Mouse (Mus musculus) spleen, postnatal 36 days (tissue): ENCODE results near the gene Mxi1.
A peak's percentile ranks its signal among the peaks of the same experiment; 100 is the strongest.

Source experiments
- DNase-seq, 2 experiments: peaks; one replicate each; pipeline ENCODE4 v3.0.0; 2022; ENCODE audit warnings: low spot score in 2 of 2, mixed read lengths in 1 of 2

Mxi1 gene

DNA sequence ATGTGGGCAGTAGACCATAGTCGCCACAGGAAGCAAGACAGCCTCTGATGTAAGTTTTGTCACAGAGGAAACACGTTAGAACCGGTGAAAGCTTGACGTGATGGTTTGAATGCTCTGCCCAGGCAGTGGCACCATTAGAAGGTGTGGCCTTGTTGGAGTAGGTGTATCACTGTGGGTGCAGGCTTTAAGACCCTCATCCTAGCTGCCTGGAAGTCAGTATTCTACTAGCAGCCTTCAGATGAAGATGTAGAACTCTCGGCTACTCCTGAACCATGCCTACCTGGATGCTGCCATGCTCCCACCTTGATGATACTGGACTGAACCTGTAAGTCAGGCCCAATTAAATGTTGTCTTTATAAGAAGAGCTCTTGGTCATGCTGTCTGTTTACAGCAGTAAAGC is 85.5 kb downstream of the Mxi1 start:
- peak in 1 of 2 experiments; percentile 27 for DNase-seq

DNA sequence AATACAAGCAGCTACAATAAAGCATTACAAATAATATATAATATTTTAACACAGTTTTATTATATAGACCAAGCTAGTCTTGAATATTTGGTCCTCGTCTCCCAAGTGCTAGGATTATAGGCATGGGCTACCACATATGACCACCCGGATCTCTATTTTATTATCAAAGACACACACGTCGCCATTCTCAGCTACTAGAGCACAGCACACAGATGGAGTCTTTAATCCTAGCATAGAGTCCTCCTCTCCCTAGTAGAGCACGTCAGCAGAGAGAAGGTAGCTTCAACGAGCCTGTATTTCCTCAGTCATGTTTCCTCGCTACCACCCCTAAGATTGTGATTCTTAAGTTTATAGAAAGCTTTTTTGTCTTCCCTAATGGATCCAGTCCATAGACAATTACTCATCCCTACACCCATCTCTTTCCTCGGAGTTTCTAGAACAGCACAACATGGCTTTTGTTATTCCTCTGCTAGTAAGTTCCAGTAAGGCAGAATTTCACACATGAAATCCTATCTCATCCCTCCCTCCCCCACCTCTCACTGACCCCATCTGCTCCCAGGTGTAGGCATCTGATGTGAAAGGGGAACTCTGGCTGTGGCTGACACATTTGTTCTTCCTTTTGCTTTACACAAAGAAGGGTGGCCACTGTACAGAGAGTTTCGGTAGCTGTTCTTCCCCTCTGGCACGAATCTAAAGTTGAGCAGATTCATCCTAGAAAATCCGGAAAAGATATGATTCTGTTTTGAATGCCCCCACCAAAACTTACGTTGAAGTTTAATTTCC is 87.3 kb downstream of the Mxi1 start:
- DNase-seq = peak in 1 of 2 experiments; percentile 19

DNA sequence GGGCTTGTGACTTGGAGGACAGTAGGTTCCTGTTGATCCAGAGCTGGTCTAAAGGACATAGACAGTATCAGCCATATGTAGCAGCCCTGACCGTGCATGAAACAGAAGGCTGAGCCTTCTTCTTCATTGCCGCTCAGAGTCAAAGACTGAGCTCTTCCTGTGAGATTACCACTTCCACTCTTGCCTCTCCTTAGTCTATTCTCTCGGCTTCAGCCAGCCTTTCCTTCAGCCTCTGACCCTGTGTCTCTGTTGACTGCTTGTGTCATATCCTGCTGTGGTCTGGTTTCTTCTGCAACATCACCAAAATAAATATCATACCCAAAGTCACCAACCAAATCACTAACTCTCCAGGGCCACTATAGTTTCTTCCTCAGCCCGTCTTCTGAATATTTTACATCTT is 88.9 kb downstream of the Mxi1 start:
- DNase-seq = no peak

DNA sequence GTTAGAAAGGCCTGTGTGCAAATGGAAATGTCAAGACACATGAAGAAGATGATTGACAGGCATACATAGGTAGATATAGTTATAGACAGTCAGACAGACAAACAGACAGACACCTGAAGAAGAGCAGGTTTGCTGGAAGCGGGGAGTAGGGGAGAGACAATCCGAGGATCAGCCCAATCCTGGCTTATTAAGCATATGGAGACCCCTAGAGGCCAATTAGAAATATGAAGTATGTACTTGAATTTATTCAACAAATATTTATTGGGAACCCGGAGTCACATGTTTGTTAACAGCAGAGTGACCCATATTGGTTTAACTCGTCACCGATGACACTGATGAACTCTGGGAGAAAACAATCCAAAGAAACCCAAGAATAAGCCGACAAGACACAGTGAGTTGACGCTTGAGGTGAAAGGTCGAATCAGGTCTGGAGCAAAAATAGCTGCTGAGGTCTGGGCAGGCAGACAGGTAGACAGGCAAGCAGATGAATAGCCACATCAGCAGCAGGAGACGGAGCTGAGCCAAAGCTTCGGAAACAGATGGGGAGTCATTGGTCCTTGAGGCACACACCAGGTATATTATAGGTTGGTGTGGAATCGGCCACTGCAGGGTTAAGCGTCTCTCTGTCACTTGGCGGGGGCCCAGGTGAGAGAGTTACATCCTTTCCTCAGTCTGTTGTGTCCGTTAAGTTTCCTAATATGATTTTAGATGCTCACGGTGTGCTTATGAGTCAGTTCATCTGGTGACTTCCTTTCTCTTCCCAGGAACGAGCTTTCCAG is 90.2 kb downstream of the Mxi1 start:
- no peak for DNase-seq

DNA sequence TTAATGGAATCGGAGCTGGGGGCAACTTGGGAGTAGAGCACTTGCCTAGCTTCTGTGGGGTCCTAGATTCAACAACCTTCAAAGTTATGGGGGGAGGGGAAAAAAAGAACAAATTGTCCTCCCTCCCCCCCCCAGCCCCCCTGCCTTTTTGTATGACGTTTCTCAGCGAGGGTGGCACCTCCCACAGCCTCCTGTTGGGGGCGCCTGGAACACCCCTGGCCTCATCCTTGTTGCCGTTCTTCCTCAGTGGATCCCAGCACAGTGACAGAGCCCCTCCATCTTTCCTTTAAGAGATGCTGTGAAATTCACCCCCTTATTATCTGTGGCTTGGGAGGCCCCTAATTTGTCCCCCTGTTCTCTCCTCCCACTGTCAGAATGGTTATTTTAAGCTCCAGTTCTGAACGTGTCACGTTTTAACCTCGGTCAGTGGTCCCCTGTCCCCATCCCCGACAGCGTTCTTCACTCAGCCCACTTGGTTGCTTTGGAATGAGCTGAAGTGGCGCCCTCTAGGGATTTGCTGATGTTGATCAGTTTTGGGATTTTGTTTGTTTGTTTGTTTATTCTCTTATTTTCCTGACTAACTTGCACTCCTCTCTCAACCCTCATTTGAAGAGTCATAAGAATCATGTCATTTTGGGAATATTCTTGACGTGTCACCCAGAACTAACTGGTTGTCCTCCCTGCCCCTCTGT is 92.6 kb downstream of the Mxi1 start:
- no peak for DNase-seq

DNA sequence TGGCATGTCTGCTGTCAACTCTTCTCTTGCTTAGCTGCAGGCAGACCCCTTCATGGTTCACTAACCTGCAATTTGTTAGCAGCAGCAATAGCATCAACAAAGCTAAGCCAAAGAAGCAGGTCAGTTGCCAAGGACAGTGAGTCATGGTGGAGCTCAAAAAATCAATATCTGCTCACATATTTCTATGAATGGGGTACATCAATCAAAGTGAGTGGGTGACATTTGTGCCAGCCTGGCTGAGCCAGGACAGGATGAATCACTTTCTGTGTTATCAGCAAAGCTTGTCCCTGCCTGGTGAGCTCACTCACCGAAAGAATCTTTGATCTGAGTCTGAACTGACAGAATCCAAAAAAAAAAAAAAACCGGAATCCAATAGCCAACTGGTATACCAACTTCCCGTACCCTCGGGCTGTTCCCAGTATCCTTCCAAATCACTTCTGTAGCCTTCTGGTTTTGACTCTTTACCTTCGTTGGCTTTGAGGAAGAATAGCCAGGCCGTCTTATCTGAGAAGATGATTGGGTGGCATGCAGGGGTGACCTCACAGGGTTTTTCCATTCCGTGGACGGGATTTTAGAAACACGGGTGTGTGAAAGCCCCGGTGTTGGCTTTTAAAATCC is 94.0 kb downstream of the Mxi1 start:
- no peak for DNase-seq

DNA sequence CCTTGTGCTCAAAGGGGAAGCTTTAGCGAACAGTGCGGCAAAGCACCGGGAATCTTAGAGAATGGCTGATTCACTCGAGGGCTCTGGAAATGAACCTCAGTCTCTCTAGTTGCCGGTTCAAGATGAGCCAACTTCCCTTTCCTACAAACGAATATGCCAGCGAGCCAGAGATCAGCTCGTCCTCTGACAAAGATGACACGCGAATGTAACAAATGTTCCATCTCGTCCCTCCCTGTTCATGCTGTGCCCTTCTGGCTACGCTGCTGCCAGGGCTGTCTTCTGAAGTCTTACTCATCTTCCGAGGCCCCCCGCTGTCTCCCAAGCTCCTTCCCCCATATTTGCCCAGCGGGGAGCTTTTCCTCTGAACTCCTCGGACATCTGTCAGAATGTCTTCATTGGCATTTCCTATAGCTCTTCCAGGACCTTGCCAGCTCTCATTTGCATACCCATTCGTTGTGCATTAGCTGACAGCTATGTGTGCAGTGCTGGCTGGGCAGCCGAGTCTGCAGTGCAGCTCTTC is 94.6 kb downstream of the Mxi1 start:
- DNase-seq = no peak

DNA sequence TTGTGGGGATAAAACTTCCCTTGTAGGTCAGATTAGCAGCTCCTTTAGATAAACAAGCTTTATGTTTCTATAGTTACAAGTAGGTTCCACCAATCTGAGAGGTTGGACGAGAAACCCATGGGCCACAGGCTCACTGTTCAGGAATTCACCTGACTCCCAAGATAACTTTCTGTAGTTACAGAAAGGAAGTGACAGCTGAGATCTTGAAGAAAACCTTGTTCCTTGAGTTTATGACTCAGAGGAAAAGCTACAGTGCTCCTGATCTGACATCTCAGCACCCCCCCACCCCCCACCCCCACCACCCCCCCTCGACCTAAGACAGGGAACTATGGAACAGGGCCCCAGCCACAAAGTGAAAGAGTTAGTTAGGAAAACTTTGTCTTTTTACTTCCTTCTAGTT is 95.5 kb downstream of the Mxi1 start:
- DNase-seq = no peak

DNA sequence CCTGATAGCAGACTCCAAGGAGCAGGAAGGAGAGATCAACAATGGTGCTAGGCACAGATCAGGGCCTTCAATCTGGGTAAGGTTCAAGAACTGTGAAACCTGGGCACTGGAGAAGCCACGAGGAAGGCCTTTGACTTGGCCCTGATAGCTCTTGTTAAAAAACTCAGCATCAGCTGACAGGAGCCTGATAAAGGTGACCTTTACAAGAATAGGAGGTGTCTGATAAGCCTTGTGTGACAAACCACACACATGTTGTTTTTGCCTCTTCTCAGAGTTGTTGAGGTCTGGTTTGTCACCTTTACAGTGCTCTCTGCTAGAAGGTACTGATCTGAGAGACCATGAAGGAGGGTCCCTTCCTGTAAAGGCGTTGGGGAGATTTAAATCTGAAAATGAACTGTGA is 97.0 kb downstream of the Mxi1 start:
- DNase-seq = no peak

DNA sequence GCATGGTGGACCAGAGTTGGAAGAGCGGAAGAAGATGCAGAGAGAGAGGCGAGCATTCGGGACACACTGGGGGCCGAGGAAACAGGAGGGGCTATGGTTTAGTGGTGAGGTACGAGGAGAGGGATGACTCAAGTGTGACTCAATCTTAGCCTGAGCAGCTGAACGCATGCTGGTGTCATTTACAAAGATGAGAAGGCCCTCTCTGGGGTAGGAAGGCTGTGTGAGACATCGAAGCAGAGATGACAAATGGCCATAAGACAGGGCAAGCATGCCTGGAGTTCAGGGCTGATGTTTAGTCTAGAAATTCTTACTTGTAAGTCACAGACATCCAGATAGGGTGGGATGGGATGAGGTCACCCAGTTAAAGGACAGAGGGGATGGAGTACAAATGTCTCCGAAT is 98.1 kb downstream of the Mxi1 start:
- no peak for DNase-seq

DNA sequence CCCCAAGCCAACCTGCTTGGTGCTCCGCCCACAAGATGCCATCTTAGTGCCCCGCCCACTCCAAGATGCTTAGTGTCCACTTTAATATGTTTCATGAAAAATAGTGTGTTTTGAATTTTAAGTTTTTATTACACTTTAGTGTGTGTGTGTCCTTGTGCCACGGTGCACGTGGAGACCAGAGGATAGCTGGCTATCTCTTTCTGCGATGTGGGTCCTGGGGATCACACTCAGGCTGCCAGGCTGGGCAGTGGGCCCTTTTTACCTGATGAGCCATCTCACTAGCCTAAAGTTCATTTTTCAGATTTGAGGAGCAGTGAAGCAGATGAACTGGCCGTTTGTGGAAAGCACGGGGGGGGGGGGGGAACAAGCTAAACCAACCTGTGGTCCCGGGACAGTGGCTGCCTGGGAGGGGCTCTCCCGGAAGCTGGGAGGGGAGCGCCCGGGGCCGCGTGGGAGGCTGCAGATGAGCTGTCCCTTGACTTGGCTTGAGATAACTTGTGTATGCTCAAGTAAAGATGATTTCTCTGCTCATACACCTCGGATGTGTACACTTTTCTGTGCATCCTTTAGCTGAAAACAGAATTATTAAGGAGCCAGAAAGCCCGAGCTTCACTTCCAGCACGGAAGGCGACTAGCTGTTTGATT is 99.5 kb downstream of the Mxi1 start:
- no peak for DNase-seq

DNA sequence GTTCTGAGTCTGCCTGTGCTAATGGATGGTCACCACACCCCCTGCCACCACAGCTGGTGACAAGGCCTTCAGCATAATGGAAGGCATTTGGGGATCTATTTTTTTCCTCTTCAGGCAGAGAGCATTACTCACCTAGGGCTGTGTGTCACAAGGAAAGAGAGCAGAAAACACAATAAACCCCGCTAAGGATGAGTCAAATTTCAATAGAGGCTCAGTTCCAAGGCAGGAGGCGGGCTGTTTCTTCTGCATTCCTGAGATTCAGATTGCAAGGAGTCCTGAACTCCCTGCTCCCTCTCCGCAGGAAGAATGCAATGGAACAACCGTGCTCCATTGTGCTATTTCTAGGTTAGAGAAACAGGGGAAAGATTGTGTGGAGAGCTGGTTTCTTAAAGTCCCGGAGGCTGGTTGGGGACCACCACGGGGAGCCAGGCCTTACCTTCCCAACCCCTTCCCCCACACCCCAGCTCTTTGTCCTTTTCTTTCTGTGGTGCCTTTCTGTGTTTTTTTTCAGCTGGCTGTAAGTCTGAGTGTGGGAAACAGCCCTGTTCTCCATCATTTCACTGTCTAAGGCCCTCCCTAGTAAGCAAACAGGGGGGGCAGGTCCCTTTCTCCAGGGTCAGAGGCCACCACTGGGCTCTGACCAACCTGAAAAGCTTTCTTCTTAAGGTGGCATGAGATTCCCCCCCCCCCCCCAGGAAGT is 102.0 kb downstream of the Mxi1 start:
- no peak for DNase-seq

DNA sequence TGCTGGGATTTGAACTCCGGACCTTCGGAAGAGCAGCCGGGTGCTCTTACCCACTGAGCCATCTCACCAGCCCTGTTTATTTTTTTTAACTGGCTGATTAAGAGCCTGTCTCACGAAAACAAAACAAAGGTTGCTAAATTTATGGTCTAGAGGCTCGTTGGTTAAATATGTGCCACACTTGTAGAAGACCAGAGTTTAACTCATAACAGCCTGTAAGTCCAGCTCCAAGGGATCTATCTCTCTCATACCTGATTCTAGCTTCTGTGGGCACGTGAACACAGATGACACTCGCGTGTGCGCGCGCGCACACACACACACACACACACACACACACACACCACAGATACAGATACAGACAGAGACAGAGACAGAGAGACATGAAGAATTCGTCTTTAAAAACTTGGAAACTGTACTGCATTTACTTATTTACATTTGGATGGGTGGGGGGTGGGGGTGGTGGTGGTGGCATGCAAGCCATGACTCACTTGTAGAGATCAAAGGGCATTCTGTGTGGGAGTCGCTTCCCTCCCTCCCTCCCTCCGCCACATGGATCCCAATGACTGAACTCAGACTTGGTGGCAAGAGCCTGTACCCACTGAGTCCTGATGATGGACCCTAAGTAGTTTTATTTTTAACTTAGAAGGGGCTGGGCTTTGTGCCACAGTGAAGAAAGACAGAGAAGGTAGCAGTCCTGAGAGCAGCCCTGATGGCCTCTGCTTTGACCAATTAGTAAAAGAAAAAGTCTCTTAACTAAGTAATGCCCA is 103.5 kb downstream of the Mxi1 start:
- DNase-seq = no peak

DNA sequence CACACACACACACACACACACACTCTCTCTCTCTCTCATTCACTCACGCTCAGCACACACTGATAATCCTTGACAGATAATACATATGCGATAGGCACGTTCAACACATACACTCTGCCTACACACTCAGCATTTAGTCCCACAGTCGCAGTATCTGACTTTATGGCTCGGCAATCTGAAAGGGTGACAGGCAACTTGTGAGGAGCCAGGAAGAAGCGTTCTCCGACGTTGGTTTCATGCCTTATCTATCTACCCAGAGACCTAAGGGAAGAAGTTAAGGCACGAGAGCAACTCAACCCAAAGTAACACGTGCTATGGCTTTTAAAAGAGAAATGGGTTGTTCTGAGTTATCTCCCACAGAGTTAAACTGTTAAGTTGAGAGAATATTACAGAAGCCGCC is 104.3 kb downstream of the Mxi1 start:
- no peak for DNase-seq

DNA sequence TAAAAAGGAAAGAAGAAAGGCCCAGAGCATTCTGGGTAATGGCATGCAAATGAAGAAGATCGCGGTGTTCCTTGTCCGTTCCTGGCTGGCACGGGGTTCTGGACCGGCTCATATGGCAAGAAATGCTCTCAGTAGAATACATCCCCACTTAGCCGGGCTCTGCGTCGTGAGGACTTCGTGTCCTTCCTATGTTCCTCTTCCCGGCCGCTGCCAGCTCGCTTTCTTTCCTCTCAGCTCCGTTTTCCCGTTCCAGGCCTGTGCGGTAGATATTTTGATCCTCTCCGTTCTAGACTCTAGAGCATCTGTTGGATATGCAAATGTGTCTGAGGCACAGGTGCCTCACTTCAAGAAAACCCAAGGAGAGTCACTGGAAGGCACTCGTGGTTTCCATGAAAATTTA is 104.9 kb downstream of the Mxi1 start:
- DNase-seq = no peak

DNA sequence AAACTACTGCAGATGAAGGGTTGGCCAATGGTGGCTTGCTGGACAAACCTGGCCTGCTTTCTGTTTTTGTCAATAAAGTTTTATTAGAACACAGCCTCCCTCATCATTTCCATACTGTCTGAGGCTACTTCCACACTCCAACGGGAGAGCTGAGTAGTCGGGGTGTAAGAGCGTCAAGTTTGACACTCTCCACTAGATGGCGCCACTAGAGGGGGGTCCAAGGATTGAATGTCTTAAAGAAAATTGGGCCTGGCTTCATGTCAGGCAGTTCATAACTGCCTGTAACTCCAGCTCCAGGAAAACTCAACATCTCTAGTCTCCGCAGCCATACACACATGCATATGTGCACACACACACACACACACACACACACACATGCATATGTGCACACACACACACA is 109.5 kb downstream of the Mxi1 start:
- DNase-seq = peak; percentile 76 to 81

DNA sequence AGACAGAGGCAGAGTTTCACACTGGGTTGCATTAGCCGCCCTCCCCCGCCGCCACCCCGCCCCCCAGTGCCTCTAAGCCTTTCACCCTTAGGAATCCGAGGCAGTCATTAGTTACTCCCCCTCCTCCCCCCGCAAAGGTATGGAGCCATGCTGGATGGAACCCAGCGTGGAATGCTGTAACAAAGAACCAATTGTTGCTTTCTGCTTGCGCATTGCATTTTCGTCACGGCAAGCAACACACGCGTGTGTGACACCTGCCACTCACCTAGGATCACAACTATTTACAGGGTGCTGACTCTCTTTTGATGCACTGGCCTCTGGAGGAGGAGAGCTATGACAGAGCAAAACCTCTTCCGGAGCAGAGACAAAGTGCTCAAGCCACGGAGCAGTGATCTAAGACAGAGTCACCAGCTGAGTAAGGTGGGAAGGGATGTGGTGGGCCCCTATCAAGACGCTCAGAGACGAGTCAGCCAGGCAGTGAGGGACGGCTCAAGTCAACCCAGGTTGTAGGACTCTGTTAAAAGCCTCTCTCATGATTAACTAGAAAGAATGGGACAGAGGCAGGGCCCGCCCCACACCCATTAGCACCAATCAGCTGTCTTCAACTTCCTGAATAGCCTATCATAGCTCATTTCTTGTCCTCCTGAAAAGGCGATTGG is 110.7 kb downstream of the Mxi1 start:
- DNase-seq = peak; percentile 79

DNA sequence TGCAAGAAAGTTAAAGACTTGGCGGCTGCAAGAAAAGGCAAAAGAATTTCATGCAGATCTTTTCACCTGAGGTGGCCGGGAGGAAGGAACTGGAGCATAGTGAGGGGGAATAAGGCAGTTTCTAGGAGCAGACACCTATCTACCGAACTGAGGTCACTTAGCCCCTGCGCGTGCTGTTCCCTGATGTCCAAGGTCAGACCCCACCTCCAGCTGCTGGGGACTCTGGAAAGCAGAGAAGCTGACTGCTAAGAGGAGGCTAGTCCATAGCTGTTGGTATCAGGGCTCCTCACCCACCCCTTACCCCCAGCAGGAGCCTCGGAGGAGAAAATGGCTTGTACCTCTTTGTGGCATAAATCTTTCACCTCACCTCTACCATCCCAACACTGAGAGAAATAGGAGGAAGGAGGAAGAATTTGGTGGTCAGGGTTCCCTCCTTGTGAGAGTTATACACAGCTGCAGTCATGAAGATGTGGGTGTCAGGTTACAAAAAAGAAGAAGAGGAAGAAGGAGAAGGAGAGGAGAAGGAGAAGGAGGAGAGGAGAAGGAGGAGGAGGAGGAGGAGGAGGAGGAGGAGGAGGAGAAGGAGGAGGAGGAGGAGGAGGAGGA is 111.4 kb downstream of the Mxi1 start:
- DNase-seq = peak in 1 of 2 experiments; percentile 26
